Mouse (Mus musculus) lung, embryonic 16.5 days (tissue): ENCODE data around the gene Ang. TPM values are rescaled to one million over a fixed set of nuclear protein-coding genes. Genes with fewer than 3 reads are reported as not detected.

Source experiments
- ATAC-seq: fragments of 200-750 bp; cut with Nextera tagmentation; 2 replicates; pipeline ENCODE4 v1.8.0; 2017; ENCODE audit warnings: low read depth, mild to moderate bottlenecking, moderate library complexity
- H3K27ac ChIP-seq: fragments of 300-500 bp; sonication (generic); 2 replicates; pipeline ENCODE4 v1.5.1; 2014; ENCODE audit warnings: mild to moderate bottlenecking, control low read depth, low read length
- H3K27me3 ChIP-seq: fragments of 300-500 bp; sonication (generic); 2 replicates; pipeline ENCODE4 v1.6.1; 2014; ENCODE audit warnings: low read depth, low read length, mixed read lengths; ENCODE audit not compliant: control insufficient read depth, insufficient read depth
- H3K36me3 ChIP-seq: fragments of 300-500 bp; sonication (generic); 2 replicates; pipeline ENCODE4 v1.6.1; 2014; ENCODE audit warnings: low read length; ENCODE audit not compliant: control insufficient read depth, insufficient read depth
- H3K4me1 ChIP-seq: fragments of 300-500 bp; sonication (generic); replicated peaks from 2 replicates; pipeline ENCODE4 v1.6.1; 2014; ENCODE audit warnings: low read length, mixed read lengths; ENCODE audit not compliant: control insufficient read depth, insufficient read depth
- H3K4me2 ChIP-seq: fragments of 300-500 bp; sonication (generic); 2 replicates; pipeline ENCODE4 v1.6.1; 2014; ENCODE audit warnings: low read depth, low read length, control low read depth
- H3K4me3 ChIP-seq: fragments of 300-500 bp; sonication (generic); 2 replicates; pipeline ENCODE4 v1.5.1; 2014; ENCODE audit warnings: mild to moderate bottlenecking, low read length, control low read depth
- H3K9ac ChIP-seq: fragments of 300-500 bp; sonication (generic); 2 replicates; pipeline ENCODE4 v1.6.1; 2014; ENCODE audit warnings: low read length, control low read depth
- H3K9me3 ChIP-seq: fragments of 300-500 bp; sonication (generic); 2 replicates; pipeline ENCODE4 v1.6.1; 2016; ENCODE audit warnings: low read length; ENCODE audit not compliant: control insufficient read depth
- WGBS: fragments of 180-500 bp; shearing (Covaris S2); extraction: QIAGEN DNeasy Blood & Tissue Kit; methylation state at CpG from one replicate; pipeline ENCODE4 v1.1.7; 2014; 5-methylcytosine and 5-hydroxymethylcytosine counted together
- polyA plus RNA-seq: library from polyadenylated mRNA; unstranded; fragments of >200 nt; fragmentation: Nextera tagmentation; extraction: Ambion mirVana; gene quantifications from 2 replicates; pipeline ENCODE4 v1.2.1, GENCODE M21; 2015

The Ang gene
- polyA plus RNA-seq, 1 experiment from 2014 or later: 6.3 TPM

- no peak overlapping the region for H3K9ac ChIP-seq
- H3K4me2 ChIP-seq: no peak overlapping the region
- no peak for ATAC-seq
- 0 out of 2 replicates have a peak, but pooled peaks cover 2% of the 10 kb centered on the region for H3K4me1 ChIP-seq
- WGBS: 54% methylated on average over 3 of the region's 3 CpGs
- no peak overlapping the region for H3K27ac ChIP-seq
- H3K36me3 ChIP-seq: no peaks in the 10 kb centered on the region
- H3K9me3 ChIP-seq: no peaks in the 10 kb centered on the region
- H3K4me3 ChIP-seq: no peak overlapping the region
- no peaks in the 10 kb centered on the region for H3K27me3 ChIP-seq
These were observed 21.0 kb downstream of the Ang start for GRCm38 (mm10) chr14:51111966-51112365.

- Histone ChIP-seq H3K9ac (no peak overlapping the region), H3K27me3 (no peaks in the 10 kb centered on the region), H3K36me3 (no peaks in the 10 kb centered on the region), H3K9me3 (no peaks in the 10 kb centered on the region), H3K4me1 (0 out of 2 replicates have a peak, but pooled peaks cover 2% of the 10 kb centered on the region), H3K27ac (no peak overlapping the region), H3K4me2 (no peak overlapping the region), H3K4me3 (no peak overlapping the region)
- 43% methylated on average over 9 of the region's 9 CpGs for WGBS
- ATAC-seq: no peak
These were observed 22.5 kb downstream of the Ang start for GRCm38 (mm10) chr14:51113476-51113875.

GRCm38 (mm10) chr14:51113916-51114560 lies 23.1 kb downstream of the Ang start, which contains the start of gene Eddm3b:
Eddm3b (plus strand) TSS chr14:51114426.
- Histone ChIP-seq H3K4me1 (0 out of 2 replicates have a peak, but pooled peaks cover 2% of the 10 kb centered on the region), H3K27ac (no peak within 1 kb of the TSS), H3K4me3 (no peak within 1 kb of the TSS), H3K9ac (no peak within 1 kb of the TSS), H3K4me2 (no peak within 1 kb of the TSS), H3K36me3 (no peaks in the 10 kb centered on the region), H3K9me3 (no peaks in the 10 kb centered on the region), H3K27me3 (no peaks in the 10 kb centered on the region)
- ATAC-seq: no peak
- 40% methylated on average over 12 of the region's 12 CpGs for WGBS

- Histone ChIP-seq H3K4me3 (no peak overlapping the region), H3K27me3 (no peaks in the 10 kb centered on the region), H3K9ac (no peak overlapping the region), H3K4me1 (no peaks in the 10 kb centered on the region), H3K4me2 (no peak overlapping the region), H3K9me3 (no peaks in the 10 kb centered on the region), H3K36me3 (no peaks in the 10 kb centered on the region), H3K27ac (no peak overlapping the region)
- 80% methylated on average over 6 of the region's 6 CpGs for WGBS
- no peak for ATAC-seq
These were observed 34.7 kb downstream of the Ang start for GRCm38 (mm10) chr14:51125684-51126083.

- ATAC-seq: no peak; the same call in 1 of the 2 replicates
- Histone ChIP-seq H3K36me3 (no peaks in the 10 kb centered on the region), H3K4me1 (no peaks in the 10 kb centered on the region), H3K27me3 (no peaks in the 10 kb centered on the region), H3K4me3 (no peak overlapping the region), H3K9ac (no peak overlapping the region), H3K27ac (no peak overlapping the region), H3K4me2 (no peak overlapping the region), H3K9me3 (no peaks in the 10 kb centered on the region)
- 41% methylated on average over 2 of the region's 2 CpGs for WGBS
These were observed 36.8 kb downstream of the Ang start for GRCm38 (mm10) chr14:51127648-51128258.

GRCm38 (mm10) chr14:51128775-51129623 lies 38.0 kb downstream of the Ang start:
- Histone ChIP-seq H3K27ac (no peak overlapping the region), H3K9ac (no peak overlapping the region), H3K27me3 (no peaks in the 10 kb centered on the region), H3K4me3 (no peak overlapping the region), H3K4me1 (no peaks in the 10 kb centered on the region), H3K36me3 (no peaks in the 10 kb centered on the region), H3K4me2 (no peak overlapping the region), H3K9me3 (no peaks in the 10 kb centered on the region)
- no peak for ATAC-seq
- WGBS: 66% methylated on average over 9 of the region's 9 CpGs

GRCm38 (mm10) chr14:51129624-51129975 lies 38.6 kb downstream of the Ang start:
- Histone ChIP-seq H3K27ac (no peak overlapping the region), H3K9me3 (no peaks in the 10 kb centered on the region), H3K4me3 (no peak overlapping the region), H3K9ac (no peak overlapping the region), H3K36me3 (no peaks in the 10 kb centered on the region), H3K4me2 (no peak overlapping the region), H3K27me3 (no peaks in the 10 kb centered on the region), H3K4me1 (no peaks in the 10 kb centered on the region)
- ATAC-seq: no peak
- WGBS: 67% methylated on average over 4 of the region's 4 CpGs

- no peaks in the 10 kb centered on the region for H3K27me3 ChIP-seq
- 67% methylated on average over 9 of the region's 9 CpGs for WGBS
- no peaks in the 10 kb centered on the region for H3K4me1 ChIP-seq
- no peak overlapping the region for H3K4me2 ChIP-seq
- no peak overlapping the region for H3K27ac ChIP-seq
- ATAC-seq: no peak
- no peaks in the 10 kb centered on the region for H3K9me3 ChIP-seq
- H3K4me3 ChIP-seq: no peak overlapping the region
- H3K36me3 ChIP-seq: no peaks in the 10 kb centered on the region
- H3K9ac ChIP-seq: no peak overlapping the region
These were observed 39.5 kb downstream of the Ang start for GRCm38 (mm10) chr14:51130315-51130940.
